Mouse (Mus musculus) heart, embryonic 10.5 days (tissue): ENCODE measurements around the gene Zbtb8os. TPM values are rescaled to one million over a fixed set of nuclear protein-coding genes. Genes with fewer than 3 reads are reported as not detected.
A peak's percentile ranks its signal among the peaks of the same experiment; 100 is the strongest.

Experiments
- DNase-seq: peaks from one replicate; pipeline ENCODE4 v3.0.0-alpha.2; 2017; ENCODE audit warnings: low spot score
- H3K27ac ChIP-seq: fragments of 300-500 bp; sonication (generic); 2 replicates; pipeline ENCODE4 v1.5.1; 2016; ENCODE audit warnings: mild to moderate bottlenecking
- H3K27me3 ChIP-seq: fragments of 300-500 bp; sonication (generic); 2 replicates; pipeline ENCODE4 v1.6.1; 2016; ENCODE audit warnings: mild to moderate bottlenecking; ENCODE audit not compliant: poor library complexity, insufficient read depth, severe bottlenecking
- H3K36me3 ChIP-seq: fragments of 300-500 bp; sonication (generic); 2 replicates; pipeline ENCODE4 v1.6.1; 2016; ENCODE audit warnings: mild to moderate bottlenecking, moderate library complexity
- H3K4me1 ChIP-seq: fragments of 300-500 bp; sonication (generic); 2 replicates; pipeline ENCODE4 v1.6.1; 2016; ENCODE audit warnings: mild to moderate bottlenecking
- H3K4me3 ChIP-seq: fragments of 300-500 bp; sonication (generic); 2 replicates; pipeline ENCODE4 v1.5.1; 2016; ENCODE audit warnings: mild to moderate bottlenecking, moderate library complexity
- H3K9me3 ChIP-seq: fragments of 300-500 bp; sonication (generic); 2 replicates; pipeline ENCODE4 v1.6.1; 2016; ENCODE audit warnings: mild to moderate bottlenecking, moderate library complexity
- WGBS: fragments of 180-500 bp; shearing (Covaris S2); methylation state at CpG from one replicate; pipeline ENCODE4 v1.1.7; 2016; 5-methylcytosine and 5-hydroxymethylcytosine counted together
- polyA plus RNA-seq: library from polyadenylated mRNA; unstranded; fragments of >200 nt; fragmentation: Nextera tagmentation; extraction: Ambion mirVana; gene quantifications from 2 replicates; pipeline ENCODE4 v1.2.1, GENCODE M21; 2016

Gene Zbtb8os
- 50.0 and 58.8 TPM in 2 replicates for polyA plus RNA-seq

DNA sequence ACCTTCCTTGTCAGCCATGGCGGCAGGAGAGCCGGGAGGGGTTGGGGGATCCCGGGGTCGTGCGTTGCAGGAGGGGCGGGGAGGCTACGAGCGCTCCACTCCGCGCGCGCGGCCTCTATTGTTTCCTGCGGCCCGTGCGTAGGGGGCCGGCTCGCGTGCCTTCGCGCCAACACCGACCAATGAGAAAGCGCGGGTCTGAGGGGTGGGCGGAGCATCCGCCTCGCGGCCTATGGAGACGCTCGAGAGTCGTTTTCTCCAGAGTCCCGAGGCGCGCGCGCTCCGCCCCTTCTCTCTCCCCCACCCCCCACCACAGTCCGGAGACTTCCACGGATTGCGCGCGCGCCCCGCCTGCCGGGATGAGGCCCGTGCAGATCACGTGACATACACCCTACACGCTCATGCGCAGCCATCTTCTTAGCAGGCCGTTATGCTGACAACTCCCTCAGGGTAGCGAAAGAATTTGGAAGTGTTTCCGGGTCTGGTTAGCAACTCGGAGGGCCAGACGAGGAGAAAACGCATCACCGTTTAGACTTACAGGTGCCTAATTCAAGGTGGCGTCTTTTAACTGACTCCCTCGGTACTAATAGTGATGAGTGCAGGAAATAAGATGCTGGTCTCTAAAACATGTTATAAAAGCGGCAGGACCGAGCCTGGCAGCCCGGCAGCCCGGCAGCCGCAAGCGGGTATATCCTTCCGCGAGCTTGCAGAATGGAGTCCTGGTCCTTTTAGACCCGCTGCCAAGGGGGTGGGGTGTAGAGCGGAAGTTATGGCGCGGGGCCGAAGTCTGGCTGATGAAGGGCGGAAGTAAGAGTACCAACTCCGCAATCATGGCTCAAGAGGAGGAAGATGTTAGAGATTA, at the start of gene Zbtb8os, which contains the start of gene Rbbp4:
Gene Zbtb8os, plus strand, starts transcription at position 480 of the 859 bp plus-strand sequence.
Gene Rbbp4, minus strand, starts transcription at position 155 of the 859 bp plus-strand sequence.
- H3K9me3 ChIP-seq: no peaks in the 10 kb centered on the region
- under 1% methylated on average over 73 of the region's 73 CpGs for WGBS
- H3K4me3 ChIP-seq: peak within 1 kb of the TSS; percentile 98
- H3K4me1 ChIP-seq: peaks cover 32% of the 10 kb centered on the region
- H3K36me3 ChIP-seq: peaks cover 36% of the 10 kb centered on the region
- peak within 1 kb of the TSS; percentile 99 for H3K27ac ChIP-seq
- no peaks in the 10 kb centered on the region for H3K27me3 ChIP-seq
- peak; percentile 100 for DNase-seq

GRCm38 (mm10) chr4:129286001-129286682, 49.4 kb upstream of the Zbtb8os start:
- no peaks in the 10 kb centered on the region for H3K9me3 ChIP-seq
- no peak overlapping the region for H3K27ac ChIP-seq
- peaks cover 55% of the 10 kb centered on the region for H3K27me3 ChIP-seq
- H3K4me3 ChIP-seq: peak overlapping the region; percentile 75; the same call in 1 of the 2 replicates
- 62% methylated on average over 5 of the region's 5 CpGs for WGBS
- H3K4me1 ChIP-seq: peaks cover 19% of the 10 kb centered on the region
- DNase-seq: no peak
- no peaks in the 10 kb centered on the region for H3K36me3 ChIP-seq

GRCm38 (mm10) chr4:129286683-129287471, 48.6 kb upstream of the Zbtb8os start:
- WGBS: 3% methylated on average over 27 of the region's 28 CpGs
- H3K4me3 ChIP-seq: peak overlapping the region; percentile 75
- no peak for DNase-seq
- peaks cover 60% of the 10 kb centered on the region for H3K27me3 ChIP-seq
- no peaks in the 10 kb centered on the region for H3K36me3 ChIP-seq
- H3K27ac ChIP-seq: peak overlapping the region; percentile 85
- H3K9me3 ChIP-seq: no peaks in the 10 kb centered on the region
- peaks cover 19% of the 10 kb centered on the region for H3K4me1 ChIP-seq

- no peak for DNase-seq
- H3K4me3 ChIP-seq: peak within 1 kb of the TSS; percentile 75
- peaks cover 65% of the 10 kb centered on the region for H3K27me3 ChIP-seq
- H3K9me3 ChIP-seq: no peaks in the 10 kb centered on the region
- no peaks in the 10 kb centered on the region for H3K36me3 ChIP-seq
- under 1% methylated on average over 49 of the region's 53 CpGs for WGBS
- peaks cover 19% of the 10 kb centered on the region for H3K4me1 ChIP-seq
- H3K27ac ChIP-seq: peak within 1 kb of the TSS; percentile 85
Measured at GRCm38 (mm10) chr4:129287472-129287981, 48.0 kb upstream of the Zbtb8os start, which contains the start of gene Sync. Sync (plus strand) TSS chr4:129287617.

DNA sequence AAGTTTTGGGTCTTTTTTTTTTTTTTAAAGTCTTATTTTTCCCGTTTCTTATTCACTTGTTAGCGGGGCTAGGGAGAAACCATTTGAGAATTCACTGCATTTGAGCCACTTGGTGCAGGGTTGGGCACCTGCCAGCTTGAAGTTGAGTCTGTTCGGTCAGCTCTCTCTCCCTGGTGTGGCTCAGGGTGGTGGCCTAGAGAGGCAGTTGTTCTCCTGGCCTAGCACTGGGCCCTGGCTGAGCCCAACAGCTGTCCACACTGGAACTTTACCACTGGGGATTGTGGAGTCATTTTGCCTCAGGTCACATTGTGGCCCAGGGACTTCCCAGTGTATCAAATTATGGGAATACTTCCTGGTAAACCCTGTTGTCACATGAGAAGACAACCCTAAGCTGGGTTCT, 47.4 kb upstream of the Zbtb8os start:
- Histone ChIP-seq H3K27me3 (peaks cover 67% of the 10 kb centered on the region), H3K27ac (no peak overlapping the region), H3K4me1 (peaks cover 20% of the 10 kb centered on the region), H3K36me3 (no peaks in the 10 kb centered on the region), H3K4me3 (peak overlapping the region; percentile 75), H3K9me3 (no peaks in the 10 kb centered on the region)
- DNase-seq: no peak
- WGBS: 45% methylated on average over 3 of the region's 3 CpGs

DNA sequence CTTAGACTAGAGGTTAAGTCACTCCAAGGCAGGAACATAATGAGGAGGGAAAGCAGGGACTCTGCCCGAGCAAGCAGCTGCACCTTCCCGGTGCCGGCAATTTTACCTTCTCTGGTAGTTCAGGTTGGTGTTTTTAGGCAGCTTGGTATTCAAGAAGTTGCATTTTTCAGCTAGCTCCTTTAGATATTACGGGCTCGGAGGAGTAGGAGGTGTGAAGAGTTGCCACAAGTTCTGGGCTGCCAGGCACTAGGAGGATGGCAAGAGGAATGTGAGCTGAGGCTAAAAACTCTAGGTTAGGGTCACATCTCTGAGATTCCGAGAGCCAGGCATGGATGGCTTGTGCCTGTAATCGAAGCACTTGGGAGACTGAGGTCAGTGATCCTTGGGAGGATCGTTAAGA, 45.8 kb upstream of the Zbtb8os start:
- no peak for DNase-seq
- Histone ChIP-seq H3K9me3 (no peaks in the 10 kb centered on the region), H3K36me3 (no peaks in the 10 kb centered on the region), H3K27ac (no peak overlapping the region), H3K27me3 (peaks cover 74% of the 10 kb centered on the region), H3K4me3 (no peak overlapping the region), H3K4me1 (peaks cover 30% of the 10 kb centered on the region)
- WGBS: 84% methylated on average over 8 of the region's 8 CpGs

DNA sequence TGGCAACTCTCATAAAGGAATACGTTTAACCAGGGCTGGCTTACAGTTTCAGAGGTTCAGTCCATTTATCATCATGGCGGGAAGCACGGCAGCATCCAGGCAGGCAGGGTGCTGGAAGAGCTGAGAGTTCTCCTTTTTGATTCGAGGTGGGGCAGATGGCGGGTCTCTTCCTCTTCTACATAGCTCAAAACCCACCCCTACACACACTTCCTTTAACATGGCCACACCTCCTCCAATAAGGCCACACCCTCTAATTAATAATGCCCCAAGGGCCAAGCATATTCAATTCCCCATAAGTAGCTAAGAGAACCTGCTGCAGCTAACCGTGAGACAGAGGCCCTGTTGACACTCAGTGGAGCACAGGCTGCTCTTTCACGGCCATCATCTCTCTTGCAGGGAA, 42.7 kb upstream of the Zbtb8os start:
- DNase-seq: no peak
- Histone ChIP-seq H3K4me3 (no peak overlapping the region), H3K9me3 (no peaks in the 10 kb centered on the region), H3K27me3 (peaks cover 44% of the 10 kb centered on the region), H3K4me1 (peaks cover 30% of the 10 kb centered on the region), H3K27ac (no peak overlapping the region), H3K36me3 (no peaks in the 10 kb centered on the region)
- WGBS: 78% methylated on average over 7 of the region's 7 CpGs

DNA sequence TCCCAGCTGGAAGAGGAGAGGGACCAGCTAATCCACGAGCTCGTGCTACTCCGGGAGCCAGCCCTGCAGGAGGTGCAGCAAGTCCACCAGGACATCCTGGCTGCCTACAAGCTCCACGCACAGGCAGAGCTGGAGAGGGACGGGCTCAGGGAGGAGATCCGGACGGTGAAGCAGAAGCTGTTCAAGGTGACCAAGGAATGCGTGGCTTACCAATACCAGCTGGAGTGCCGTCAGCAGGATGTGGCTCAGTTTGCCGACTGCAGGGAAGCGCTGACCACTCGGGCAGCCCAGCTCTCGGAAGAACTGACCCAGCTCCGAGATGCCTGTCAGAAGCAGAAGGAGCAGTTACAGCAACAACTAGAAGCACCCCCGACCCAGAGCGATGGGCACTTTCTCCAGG, 41.8 kb upstream of the Zbtb8os start:
- Histone ChIP-seq H3K36me3 (no peaks in the 10 kb centered on the region), H3K27me3 (peaks cover 37% of the 10 kb centered on the region), H3K4me1 (peaks cover 36% of the 10 kb centered on the region), H3K4me3 (peak overlapping the region; percentile 41), H3K9me3 (no peaks in the 10 kb centered on the region), H3K27ac (peak overlapping the region; percentile 63)
- 11% methylated on average over 16 of the region's 16 CpGs for WGBS
- no peak for DNase-seq

- peaks cover 28% of the 10 kb centered on the region for H3K27me3 ChIP-seq
- no peaks in the 10 kb centered on the region for H3K36me3 ChIP-seq
- DNase-seq: no peak
- H3K27ac ChIP-seq: no peak overlapping the region
- no peaks in the 10 kb centered on the region for H3K9me3 ChIP-seq
- H3K4me3 ChIP-seq: no peak overlapping the region
- H3K4me1 ChIP-seq: peaks cover 44% of the 10 kb centered on the region
- WGBS: 6% methylated on average over 2 of the region's 2 CpGs
Measured at GRCm38 (mm10) chr4:129295188-129295587, 40.3 kb upstream of the Zbtb8os start.

- Histone ChIP-seq H3K4me1 (peaks cover 44% of the 10 kb centered on the region), H3K36me3 (no peaks in the 10 kb centered on the region), H3K27ac (peak overlapping the region; percentile 52; the same call in 1 of the 2 replicates), H3K9me3 (no peaks in the 10 kb centered on the region), H3K27me3 (peaks cover 28% of the 10 kb centered on the region), H3K4me3 (no peak overlapping the region)
- no peak for DNase-seq
- 47% methylated on average over 7 of the region's 7 CpGs for WGBS
Measured at GRCm38 (mm10) chr4:129296066-129296465, 39.4 kb upstream of the Zbtb8os start.

GRCm38 (mm10) chr4:129297724-129298123, 37.8 kb upstream of the Zbtb8os start:
- H3K9me3 ChIP-seq: no peaks in the 10 kb centered on the region
- H3K27ac ChIP-seq: no peak overlapping the region
- H3K27me3 ChIP-seq: peaks cover 16% of the 10 kb centered on the region
- H3K4me3 ChIP-seq: no peak overlapping the region
- 60% methylated on average over 4 of the region's 4 CpGs for WGBS
- H3K36me3 ChIP-seq: no peaks in the 10 kb centered on the region
- no peak for DNase-seq
- peaks cover 44% of the 10 kb centered on the region for H3K4me1 ChIP-seq

GRCm38 (mm10) chr4:129299121-129299520, 36.4 kb upstream of the Zbtb8os start:
- WGBS: 60% methylated on average over 10 of the region's 10 CpGs
- DNase-seq: no peak
- no peaks in the 10 kb centered on the region for H3K36me3 ChIP-seq

More at GRCm38 (mm10) chr4:129299121-129299520, 36.4 kb upstream of the Zbtb8os start:
- Histone ChIP-seq H3K27me3 (peaks cover 2% of the 10 kb centered on the region; the same call in 1 of the 2 replicates), H3K27ac (no peak overlapping the region), H3K4me3 (no peak overlapping the region), H3K4me1 (peaks cover 40% of the 10 kb centered on the region), H3K9me3 (no peaks in the 10 kb centered on the region)
